Mouse (Mus musculus) lung, postnatal 25 days (tissue): ENCODE results near the gene Slc26a10.
"Not testable (repeated sequence)": the region's sequence is repeated elsewhere in the genome, so short reads cannot be mapped to it uniquely, and the experiment has no call there.

Experiments used
- DNase-seq: peaks from one replicate; pipeline ENCODE4 v3.0.0; 2022; ENCODE audit warnings: low spot score

Slc26a10 gene

DNA sequence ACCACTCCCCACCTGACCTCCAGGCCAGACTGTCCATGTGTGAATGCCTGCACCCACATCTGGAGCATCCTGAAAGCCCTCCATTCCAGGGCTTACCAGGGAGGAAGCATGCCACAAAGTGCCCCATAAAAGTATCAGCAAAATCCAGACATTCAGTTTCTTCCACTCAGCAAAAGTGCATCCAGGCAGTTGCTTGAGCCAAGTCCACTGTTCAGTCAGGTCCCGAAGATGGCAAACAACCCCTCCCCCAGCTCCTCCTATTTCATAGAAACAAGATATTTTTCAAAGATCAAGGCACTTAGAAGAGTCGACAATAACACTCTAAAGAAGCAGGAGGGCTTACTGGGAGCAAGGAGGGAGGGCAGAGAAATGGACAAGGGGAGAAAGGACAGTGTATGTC is 18.0 kb upstream of the Slc26a10 start:
- DNase-seq, result no peak

GRCm38 (mm10) chr10:127197505-127198110 is 17.2 kb upstream of the Slc26a10 start:
- no peak for DNase-seq

DNA sequence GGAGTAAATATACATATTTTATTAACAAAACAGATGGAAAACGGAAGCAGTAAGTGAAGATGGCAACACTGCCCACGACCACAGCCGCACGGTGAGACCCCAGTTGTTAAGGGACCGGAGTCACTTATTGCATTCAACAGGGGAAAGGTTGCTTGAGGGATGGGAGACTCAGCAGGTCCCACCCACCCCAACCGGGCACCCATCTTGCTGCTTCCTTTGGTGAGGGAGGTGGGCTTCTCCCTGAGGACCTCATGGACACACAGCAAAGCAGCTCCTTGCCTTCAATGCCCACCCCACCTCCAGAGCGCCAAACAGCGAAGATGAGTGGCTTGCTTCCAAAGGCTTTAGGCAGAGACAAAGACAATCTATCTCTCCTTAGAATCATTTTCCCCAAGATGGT is 16.7 kb upstream of the Slc26a10 start:
- DNase-seq, result no peak

DNA sequence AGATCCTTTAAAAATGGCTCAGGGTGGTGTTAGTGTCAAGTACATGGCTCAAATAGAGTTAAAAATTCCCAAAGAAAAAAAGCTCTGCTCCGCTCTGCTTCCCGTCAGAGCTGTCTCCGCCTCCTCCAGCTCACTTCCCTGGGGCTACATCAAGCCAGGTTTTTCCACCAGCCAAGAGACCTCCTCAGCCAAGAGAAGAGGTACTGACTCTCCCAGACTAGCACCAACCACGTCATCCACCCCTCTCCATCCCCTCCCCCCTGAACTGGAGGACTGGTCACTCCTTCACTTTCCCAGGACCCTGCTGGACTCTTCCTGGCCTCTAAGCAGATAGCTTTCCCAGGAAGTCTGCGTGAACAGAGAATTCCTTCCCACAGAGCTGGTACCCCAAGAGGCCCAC is 15.9 kb upstream of the Slc26a10 start:
- peak; percentile 80 for DNase-seq

DNA sequence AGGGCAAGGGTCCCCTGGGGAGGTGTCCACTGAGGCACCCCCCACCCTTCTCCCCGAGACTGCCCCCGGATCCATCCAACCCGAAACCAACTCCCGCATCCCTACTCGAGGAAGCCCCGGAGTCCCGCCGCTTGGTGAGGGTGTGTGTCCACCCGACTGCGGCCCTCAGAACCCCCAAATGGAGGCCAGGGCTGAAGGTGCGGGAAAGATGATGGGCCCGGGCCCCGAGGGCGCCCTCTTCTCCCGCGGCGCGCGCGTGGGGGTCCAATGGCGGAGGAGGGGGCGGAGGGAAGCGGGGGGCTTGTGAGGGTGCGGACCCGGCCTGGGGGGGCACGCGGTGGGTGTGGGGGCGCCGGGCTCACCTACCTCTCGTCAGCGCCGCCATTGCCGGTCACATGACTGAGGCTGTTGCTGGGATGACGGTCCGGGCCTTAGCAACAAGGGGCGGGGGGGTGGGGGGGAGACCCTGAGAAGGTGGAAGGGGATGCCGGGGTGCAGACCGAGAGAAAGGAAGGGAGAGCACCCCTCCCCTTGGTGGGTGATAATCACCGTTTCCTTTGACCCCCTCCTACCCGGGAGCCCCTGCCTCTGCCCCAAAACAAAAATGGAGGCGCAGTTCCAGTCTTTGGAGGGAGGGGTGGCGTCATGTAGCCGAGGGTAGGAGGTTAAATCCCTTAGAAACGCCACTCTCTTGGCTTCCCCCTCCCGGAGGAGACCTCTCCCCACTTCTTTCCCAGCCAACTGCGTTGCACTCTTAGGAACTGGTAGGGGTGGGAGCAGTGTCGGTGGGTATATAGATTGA is 15.1 kb upstream of the Slc26a10 start, which contains the start of gene Dtx3:
Gene Dtx3 (minus strand): TSS at position 401 of the 802 bp plus-strand sequence.
- DNase-seq, result no peak

- DNase-seq, result peak; percentile 69
These were observed 14.2 kb upstream of the Slc26a10 start for GRCm38 (mm10) chr10:127194428-127195327.

DNA sequence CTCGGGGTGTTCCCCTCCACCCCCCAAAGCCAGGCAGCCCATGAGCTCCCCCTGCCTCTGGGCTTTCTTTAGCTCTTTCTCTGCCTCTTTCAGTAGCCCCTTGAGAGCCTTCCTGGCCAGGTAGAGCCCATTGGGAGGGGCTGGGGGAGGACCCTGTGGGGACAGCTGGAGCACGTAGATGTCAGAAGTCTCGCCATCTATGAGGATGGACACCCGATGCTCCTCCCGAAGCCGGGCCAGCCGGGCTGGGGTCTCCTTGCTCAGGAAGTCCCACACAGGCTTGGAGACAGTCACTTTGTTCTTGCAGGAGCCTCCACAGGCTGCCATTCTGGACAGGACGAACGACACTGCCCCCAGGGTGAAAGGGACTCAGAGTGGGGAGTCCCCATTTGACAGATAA is 12.6 kb upstream of the Slc26a10 start:
- no peak for DNase-seq

- not testable (repeated sequence) for DNase-seq
These were observed 11.5 kb upstream of the Slc26a10 start for GRCm38 (mm10) chr10:127192057-127192328.

DNA sequence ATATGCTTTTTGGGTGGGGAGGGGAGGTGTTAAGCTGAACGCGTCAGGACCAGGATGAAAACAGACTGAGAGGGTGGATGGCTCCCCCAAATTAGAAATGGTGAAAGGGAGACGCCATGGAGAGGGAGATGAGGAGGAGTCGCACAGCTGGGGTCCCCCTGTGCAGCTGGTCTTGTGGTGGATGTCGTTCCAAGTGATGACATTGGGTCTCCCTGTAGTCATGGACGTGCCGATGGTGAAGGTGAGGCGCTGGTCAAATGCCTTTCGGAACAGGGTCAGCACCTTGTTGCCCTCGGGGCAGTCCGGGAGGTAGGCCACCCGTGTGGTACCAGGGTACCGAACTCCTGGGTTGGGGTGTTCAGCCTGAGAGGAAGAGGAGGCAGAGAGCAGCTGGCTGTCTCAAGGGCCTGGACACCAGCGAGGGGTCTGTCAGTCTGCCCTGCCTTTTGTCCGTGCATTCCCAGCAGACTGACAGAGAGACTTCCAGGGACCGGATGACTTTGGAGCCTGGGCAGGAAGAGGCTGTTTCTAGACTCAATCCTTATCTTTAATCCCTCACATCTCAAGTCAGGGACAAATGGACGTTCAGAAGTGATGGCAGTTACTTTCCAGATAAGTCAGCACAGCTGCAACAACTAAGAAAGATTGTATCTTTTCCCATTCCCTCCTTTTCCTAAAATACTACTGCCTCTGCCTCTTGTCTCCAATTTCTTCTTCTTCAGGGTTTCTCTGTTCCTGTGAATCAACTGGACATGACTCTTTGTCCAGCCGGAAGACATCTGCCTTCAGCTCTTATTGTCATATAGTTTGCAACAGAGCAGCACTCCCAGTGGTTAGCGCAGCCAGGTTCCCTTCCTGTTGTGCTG is 11.0 kb upstream of the Slc26a10 start:
- no peak for DNase-seq

- DNase-seq, result no peak
These were observed 10.1 kb upstream of the Slc26a10 start for GRCm38 (mm10) chr10:127190398-127191190.

DNA sequence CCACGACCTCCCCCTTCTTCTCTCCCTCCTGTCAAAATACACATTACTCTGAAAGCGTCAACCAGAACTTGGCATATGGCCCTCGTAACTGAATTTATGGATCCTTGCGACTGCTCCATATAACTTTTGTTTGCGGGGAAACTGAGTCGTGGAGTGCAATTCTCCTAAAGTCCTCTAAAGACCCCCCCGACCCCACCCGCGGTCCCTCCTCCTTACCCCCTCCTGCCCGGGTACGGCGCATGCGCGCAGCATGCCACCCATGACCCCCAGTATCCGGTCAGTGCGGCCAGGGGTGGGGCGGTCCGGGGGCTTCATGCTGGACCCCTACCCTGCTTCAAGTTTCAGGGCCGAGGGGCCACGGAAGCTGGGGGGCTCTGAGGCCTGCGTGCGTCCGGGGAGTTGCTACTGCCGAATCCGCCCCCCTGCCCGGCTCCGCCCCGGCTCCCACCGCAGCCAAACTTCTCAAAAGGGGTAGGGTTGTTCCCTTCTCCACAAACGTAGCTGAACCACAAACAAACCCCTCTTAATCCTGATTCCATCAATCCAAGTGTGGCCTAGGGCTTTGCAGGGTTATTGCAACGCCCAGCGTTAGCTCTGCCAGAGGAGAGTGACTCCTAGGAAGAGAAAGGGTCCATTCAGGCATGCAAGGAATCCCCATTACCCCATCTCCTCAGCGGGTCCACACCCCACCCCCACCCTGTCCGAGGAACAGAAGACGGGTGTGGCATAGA is 9.4 kb upstream of the Slc26a10 start, which contains the start of gene Arhgef25:
Gene Arhgef25 (minus strand): TSS at position 433 of the 731 bp plus-strand sequence.
- DNase-seq, result peak; percentile 39

DNA sequence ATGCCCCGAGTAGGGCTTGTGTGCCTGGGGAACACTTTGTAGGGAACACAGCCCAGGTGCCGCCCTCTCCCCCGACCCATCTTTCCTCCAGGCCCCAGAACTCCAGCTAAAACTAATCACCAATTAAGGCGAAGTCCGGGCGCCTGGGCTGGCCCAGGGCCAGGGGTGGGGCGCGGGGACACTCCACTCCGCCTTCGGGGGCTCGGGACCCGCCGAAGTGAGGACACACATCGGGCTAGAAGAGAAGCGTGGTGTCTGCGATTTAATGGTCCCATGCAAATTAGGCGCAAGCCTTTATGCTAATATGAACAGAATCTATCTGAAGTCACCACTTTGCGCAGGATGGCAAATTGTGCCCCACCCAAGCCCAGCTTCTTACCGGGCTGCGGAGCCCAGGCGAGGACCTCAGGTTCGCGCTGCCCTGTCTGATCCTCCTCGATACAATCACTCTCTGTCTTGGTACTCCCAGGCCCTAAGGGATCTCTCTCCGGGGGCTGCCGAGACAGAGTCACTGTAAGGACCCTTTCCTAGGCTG is 8.7 kb upstream of the Slc26a10 start:
- no peak for DNase-seq

- DNase-seq, result no peak
These were observed 8.1 kb upstream of the Slc26a10 start for GRCm38 (mm10) chr10:127188465-127189115.

- no peak for DNase-seq
These were observed 7.6 kb upstream of the Slc26a10 start for GRCm38 (mm10) chr10:127188079-127188453.

DNA sequence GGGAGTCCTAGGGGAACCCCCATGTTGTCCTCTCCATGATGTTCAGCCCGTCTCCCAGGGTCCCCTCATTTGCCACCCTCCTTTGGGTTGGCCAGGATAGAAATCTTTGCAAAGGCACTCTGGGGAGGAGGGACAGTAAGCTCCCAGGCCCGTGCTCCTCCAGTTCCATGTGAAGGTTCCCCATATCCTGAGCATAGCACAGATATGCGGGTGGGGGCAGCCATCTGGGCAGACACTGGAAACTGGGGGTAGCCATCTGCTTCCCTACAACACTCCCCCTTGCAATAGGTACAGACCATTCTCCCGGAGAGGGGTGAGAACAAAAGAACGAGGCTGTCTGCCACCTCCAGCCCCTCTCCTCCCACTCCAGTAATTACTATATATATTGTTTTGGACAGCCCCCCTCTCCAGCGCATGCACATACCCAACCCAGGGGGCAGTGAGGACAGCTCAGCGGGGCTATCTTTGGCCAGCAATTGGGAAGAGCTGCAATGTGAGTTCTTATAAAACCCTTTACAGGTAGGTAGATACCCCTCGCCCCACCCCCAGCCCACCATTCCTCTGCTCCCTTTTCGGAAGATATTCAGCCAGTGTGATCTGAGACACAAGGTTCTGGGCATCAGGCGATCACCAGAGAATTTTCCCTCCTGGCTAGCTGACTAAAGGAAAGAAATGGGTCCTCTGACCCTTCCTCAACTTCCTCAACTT is 7.1 kb upstream of the Slc26a10 start:
- DNase-seq, result no peak

- no peak for DNase-seq
These were observed 6.0 kb upstream of the Slc26a10 start for GRCm38 (mm10) chr10:127186451-127186850.

DNA sequence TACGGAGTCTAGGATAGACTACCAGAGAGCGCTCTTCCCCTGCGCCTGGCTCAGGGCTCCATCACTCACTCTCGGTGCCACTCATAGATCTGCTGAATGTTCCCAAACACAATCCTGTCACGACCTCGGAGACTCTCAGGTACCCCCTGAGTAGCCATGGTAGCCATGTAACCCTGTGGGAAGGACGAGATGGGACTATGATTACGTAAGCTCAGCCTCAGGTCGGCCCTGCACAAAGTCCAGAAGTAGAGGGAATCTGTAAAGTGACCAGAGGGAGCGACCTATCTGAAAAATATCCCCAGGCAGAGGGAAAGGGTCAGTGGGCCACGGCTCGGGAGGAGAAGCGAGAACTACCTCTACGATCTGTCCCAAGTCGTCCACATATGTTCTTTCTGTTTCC is 5.1 kb upstream of the Slc26a10 start:
- DNase-seq, result no peak

- no peak for DNase-seq
These were observed 4.7 kb upstream of the Slc26a10 start for GRCm38 (mm10) chr10:127185101-127185500.

DNA sequence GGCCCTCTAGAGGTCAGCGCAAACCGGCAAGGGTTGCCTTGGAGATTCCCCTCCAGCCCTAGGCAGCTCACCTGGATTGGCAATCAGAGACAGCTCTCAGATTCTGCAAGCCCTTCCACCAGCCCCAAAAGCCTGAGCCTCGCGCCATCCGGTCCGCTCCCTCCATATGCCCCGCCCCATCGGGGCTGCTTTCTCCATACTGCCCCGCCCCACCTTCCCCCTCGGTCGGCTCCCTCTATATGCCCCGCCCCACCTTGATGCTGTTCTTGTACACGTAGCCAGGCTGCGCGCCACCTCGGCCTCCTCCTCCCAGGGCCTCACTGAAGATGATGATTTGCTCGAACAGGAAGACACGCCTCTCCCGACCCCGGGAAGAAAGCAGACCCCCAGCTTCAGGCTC is 3.3 kb upstream of the Slc26a10 start:
- DNase-seq, result no peak
